Mouse (Mus musculus) kidney, adult 2 months (tissue): ENCODE measurements around the gene Gatd1. TPM values are rescaled to one million over a fixed set of nuclear protein-coding genes. Genes with fewer than 3 reads are reported as not detected.
"Not testable (repeated sequence)": the region's sequence is repeated elsewhere in the genome, so short reads cannot be mapped to it uniquely, and the experiment has no call there.

ENCODE experiments used
- DNase-seq: peaks from one replicate; pipeline ENCODE4 v3.0.0; 2021
- H3K27ac ChIP-seq: fragments of 200-500 bp; 2 replicates; pipeline ENCODE4 v1.5.1; 2012; ENCODE audit warnings: low read depth, low read length, control low read depth, inconsistent platforms; ENCODE audit not compliant: insufficient read depth
- H3K27me3 ChIP-seq: fragments of 200-500 bp; replicated peaks from 2 replicates; pipeline ENCODE4 v1.6.1; 2012; ENCODE audit warnings: mild to moderate bottlenecking, moderate library complexity, low read length, inconsistent platforms; ENCODE audit not compliant: control insufficient read depth, insufficient read depth
- H3K36me3 ChIP-seq: fragments of 200-500 bp; 2 replicates; pipeline ENCODE4 v1.6.1; 2012; ENCODE audit warnings: mild to moderate bottlenecking, moderate library complexity, low read length, inconsistent platforms; ENCODE audit not compliant: control insufficient read depth, insufficient read depth
- H3K4me1 ChIP-seq: fragments of 200-500 bp; 2 replicates; pipeline ENCODE4 v1.6.1; 2011; ENCODE audit warnings: low read length; ENCODE audit not compliant: control insufficient read depth, insufficient read depth
- H3K4me3 ChIP-seq: fragments of 200-500 bp; 2 replicates; pipeline ENCODE4 v1.5.1; 2011; ENCODE audit warnings: mild to moderate bottlenecking, low read depth, low read length, control low read depth; ENCODE audit not compliant: insufficient read depth
- CTCF ChIP-seq: fragments of 200-500 bp; conservative IDR thresholded peaks from 2 replicates; pipeline ENCODE4 v1.5.1; 2011; ENCODE audit warnings: low read depth, mild to moderate bottlenecking, control low read depth, low read length, moderate library complexity, mixed read lengths; ENCODE audit not compliant: insufficient read depth, insufficient read length
- POLR2A ChIP-seq: fragments of 200-500 bp; IDR thresholded peaks from one replicate; pipeline ENCODE4 v1.6.1; 2011; ENCODE audit warnings: low read depth, low read length, control low read depth
- WGBS: fragments of 180-500 bp; shearing (Covaris S2); methylation state at CpG from one replicate; pipeline ENCODE4 v1.1.7; 2018; 5-methylcytosine and 5-hydroxymethylcytosine counted together
- polyA plus RNA-seq: library from polyadenylated mRNA; depleted of rRNA; stranded (reverse); fragments of >200 nt; gene quantifications from 2 replicates; pipeline ENCODE4 v1.2.3, GENCODE M21; 2012

Gatd1 gene
- polyA plus RNA-seq, 1 experiment: 51.7 TPM

DNA sequence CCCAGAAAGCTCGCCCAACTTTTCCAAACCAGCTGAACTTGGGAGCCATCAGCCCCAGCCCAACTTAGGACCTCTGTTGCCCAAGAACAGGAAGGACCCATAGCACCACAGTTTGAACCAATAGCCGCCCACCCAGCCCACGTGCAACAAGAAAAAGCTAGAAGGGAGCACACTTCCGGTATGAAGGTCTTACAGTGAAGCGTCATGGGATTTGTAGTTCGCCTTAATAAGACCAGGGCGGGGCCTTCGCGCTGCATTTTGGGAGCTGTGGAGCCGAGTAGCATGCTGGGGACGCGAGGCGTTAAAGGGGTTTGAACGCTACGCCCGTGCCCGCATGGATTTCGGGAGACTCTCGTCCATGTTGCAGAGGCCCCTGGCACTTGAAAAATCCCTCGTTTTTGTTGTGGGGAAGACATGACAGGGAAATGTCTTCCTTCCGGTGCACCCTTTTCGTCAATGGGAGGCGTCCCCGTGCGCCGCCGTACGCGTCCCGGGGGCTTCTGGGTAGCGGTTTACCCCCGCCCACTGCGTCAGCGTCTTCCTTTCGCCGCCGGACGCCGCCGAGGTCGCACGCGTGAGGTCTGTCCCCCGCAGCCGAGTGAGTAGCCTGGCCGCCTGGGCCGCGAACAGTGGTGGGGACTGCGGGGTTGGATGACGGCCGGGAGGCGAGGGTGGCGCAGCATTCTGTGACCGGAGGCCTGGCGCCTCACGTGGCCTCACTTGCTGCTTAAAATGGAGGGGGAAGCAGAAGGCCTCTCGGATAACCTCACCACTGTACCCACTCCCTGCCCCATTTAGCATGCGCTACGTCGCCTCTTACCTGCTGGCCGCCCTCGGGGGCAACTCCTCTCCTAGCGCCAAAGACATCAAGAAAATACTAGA is 33.4 kb upstream of the Gatd1 start, which contains the start of gene Rplp2:
Gene Rplp2 (plus strand): TSS at position 261 of the 882 bp plus-strand sequence.
- Histone ChIP-seq H3K27ac (peak within 1 kb of the TSS; percentile 99), H3K27me3 (no peaks in the 10 kb centered on the region), H3K36me3 (peaks cover 2% of the 10 kb centered on the region; the same call in 1 of the 2 replicates), H3K4me1 (peaks cover 10% of the 10 kb centered on the region), H3K4me3 (peak within 1 kb of the TSS; percentile 78)
- DNase-seq: peak; percentile 96
- TF ChIP-seq POLR2A (peak; percentile 91), CTCF (no peak)
- WGBS: under 1% methylated on average over 63 of the region's 63 CpGs

DNA sequence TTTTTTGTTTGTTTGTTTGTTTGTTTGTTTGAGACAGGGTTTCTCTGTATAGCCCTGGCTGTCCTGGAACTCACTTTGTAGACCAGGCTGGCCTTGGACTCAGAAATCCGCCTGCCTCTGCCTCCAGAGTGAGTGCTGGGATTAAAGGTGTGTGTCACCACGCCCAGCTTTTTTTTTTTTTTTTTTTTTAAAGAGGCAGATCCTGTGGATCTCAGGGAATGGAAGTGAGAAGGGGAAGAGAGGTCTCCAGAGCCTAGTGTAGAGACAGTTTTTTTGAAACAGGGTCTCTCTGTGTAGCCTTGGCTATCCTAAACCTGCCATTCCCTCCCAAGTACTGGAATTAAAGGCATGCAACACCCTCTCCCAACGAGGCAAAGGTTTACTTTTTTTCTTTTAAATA is 32.4 kb upstream of the Gatd1 start:
- 68% methylated on average over 3 of the region's 3 CpGs for WGBS
- H3K36me3 ChIP-seq, H3K27ac ChIP-seq, DNase-seq, H3K27me3 ChIP-seq, H3K4me3 ChIP-seq: not testable (repeated sequence)
- H3K4me1 ChIP-seq: peaks cover 10% of the 10 kb centered on the region

DNA sequence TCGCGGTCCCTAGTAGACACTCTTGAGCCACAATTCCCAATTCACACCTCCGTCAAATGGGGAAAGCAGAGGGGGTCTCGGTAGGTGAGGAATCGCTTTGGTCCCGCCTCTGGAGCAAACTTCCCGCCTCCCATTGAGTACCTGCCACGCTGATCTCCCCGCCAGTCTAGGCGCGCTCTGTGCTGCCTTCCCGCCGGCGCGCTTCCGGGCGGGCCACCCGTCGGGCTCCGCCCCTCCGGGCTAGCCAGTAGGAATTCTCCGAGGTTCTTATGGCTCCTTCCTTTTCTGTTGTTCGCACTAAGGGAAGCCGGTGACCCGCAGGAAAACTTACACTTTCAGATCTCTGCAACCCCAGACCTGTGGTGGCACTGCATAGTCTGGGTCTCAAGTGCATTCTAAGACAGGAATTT is 29.9 kb upstream of the Gatd1 start, which contains the start of gene Pidd1:
Gene Pidd1 (minus strand): TSS at position 198 of the 410 bp plus-strand sequence.
- Histone ChIP-seq H3K27me3 (no peaks in the 10 kb centered on the region), H3K27ac (0 out of 2 replicates have a peak within 1 kb of the TSS, but pooled peaks have one; percentile 41), H3K4me1 (peaks cover 15% of the 10 kb centered on the region), H3K36me3 (peaks cover 2% of the 10 kb centered on the region; the same call in 1 of the 2 replicates), H3K4me3 (peak within 1 kb of the TSS; percentile 52)
- WGBS: under 1% methylated on average over 25 of the region's 25 CpGs
- DNase-seq: peak; percentile 80
- TF ChIP-seq POLR2A (no peak), CTCF (no peak)

DNA sequence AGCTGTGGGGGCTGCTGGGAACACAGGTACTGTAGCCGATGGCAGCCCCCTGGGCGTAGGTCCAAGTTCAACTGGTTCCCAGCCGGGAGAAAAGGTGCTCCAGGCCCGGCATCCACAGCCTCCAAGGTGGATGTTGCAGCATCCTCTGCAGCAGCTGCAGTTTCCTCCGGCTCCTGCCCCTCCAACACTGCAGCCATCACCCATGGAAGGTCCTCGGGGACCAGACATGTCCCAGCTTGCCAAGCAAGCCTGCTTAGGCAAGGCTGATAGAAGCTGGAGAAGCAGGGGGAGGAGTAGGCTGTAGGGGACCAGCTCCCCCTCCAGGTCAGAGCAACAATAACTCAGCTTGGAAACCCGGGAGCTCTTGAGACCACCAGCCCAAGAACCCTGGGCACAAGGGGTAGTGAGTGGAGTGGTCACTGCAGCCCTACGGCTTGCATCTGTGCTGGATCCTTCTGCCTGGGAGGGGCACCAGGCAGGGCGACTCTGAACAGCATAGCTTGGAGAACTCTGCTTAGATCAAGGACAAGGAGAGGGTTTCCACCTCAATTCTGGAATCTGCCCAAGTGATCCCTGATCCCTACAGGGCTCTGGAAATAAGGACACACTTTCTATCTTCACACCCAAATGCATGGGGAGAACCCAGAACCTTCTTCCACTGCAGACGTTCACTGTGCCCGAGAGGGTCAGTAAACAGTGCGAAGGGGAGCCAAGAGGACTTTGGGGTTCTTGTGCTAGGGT is 29.3 kb upstream of the Gatd1 start:
- no peaks in the 10 kb centered on the region for H3K27me3 ChIP-seq
- H3K36me3 ChIP-seq: no peaks in the 10 kb centered on the region
- H3K4me1 ChIP-seq: peaks cover 11% of the 10 kb centered on the region
- WGBS: 14% methylated on average over 12 of the region's 12 CpGs
- H3K27ac ChIP-seq: no peak overlapping the region
- no peak for TF ChIP-seq CTCF
- no peak for TF ChIP-seq POLR2A
- peak overlapping the region; percentile 52 for H3K4me3 ChIP-seq
- DNase-seq: peak; percentile 50

DNA sequence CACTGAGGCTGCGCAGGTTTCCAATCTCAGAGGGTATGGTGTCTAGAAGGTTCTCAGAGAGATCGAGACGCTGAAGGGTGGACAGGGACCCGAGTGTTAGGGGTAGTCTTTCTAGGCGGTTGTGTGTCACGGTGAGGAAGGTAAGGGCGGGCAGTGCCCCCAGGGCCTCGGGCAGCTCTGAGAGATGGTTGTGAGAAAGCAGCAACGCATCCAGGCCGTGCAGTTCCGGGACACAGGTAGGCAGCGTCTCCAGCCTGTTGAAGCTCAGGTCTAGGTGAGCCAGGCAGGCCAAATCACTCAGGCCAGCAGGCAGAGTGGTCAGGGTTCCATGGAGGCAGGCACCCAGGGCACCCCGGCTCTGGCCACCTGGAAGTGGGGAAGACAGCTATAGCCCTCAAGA is 28.3 kb upstream of the Gatd1 start:
- Histone ChIP-seq H3K4me3 (no peak overlapping the region), H3K36me3 (no peaks in the 10 kb centered on the region), H3K27ac (no peak overlapping the region), H3K27me3 (no peaks in the 10 kb centered on the region), H3K4me1 (peaks cover 11% of the 10 kb centered on the region)
- WGBS: 92% methylated on average over 13 of the region's 13 CpGs
- no peak for TF ChIP-seq CTCF
- no peak for DNase-seq

DNA sequence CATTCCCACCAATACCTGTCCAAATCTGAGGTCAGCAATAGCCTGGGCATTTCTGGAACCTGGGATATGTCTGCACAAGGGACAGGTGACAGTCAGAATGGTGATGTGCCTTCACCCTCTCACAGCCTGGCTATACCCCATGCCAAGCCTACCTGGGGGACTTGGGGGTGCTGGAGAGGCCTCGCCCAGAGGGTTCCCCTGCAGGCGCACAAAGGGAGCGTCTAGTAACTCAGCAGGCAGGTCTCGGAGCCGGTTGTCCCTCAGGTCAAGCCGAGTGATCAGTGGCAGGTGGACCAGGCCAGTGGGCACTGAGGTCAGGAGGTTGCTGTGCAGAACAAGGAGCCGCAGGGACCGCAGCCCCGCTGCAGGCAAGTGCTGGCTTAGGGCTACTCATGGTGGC is 27.5 kb upstream of the Gatd1 start:
- Histone ChIP-seq H3K36me3 (no peaks in the 10 kb centered on the region), H3K27me3 (no peaks in the 10 kb centered on the region), H3K4me1 (peaks cover 15% of the 10 kb centered on the region), H3K27ac (no peak overlapping the region), H3K4me3 (no peak overlapping the region)
- 95% methylated on average over 9 of the region's 9 CpGs for WGBS
- TF ChIP-seq POLR2A (no peak), CTCF (no peak)
- DNase-seq: no peak

DNA sequence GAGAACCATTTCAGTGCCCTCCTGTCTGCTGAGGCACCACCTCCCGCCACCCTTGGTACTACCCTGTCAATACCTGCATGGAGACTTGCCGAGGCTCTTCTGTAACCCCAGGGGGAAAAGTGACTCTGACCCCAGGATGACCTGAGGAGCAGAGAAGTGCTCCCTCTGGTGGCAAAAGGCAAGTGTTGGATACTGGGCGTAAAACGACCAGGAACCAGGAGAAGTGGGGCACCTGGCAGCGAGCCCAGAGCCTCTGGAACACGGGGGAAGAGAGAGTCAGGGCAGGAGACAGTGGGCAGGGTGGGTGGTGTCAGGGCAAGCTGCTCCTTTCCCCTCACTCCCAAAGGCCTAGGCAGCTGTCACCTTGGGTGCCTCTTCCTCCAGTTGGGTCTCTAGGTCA is 26.7 kb upstream of the Gatd1 start:
- Histone ChIP-seq H3K4me3 (no peak overlapping the region), H3K36me3 (no peaks in the 10 kb centered on the region), H3K27ac (no peak overlapping the region), H3K27me3 (no peaks in the 10 kb centered on the region), H3K4me1 (peaks cover 23% of the 10 kb centered on the region)
- WGBS: 23% methylated on average over 6 of the region's 6 CpGs
- TF ChIP-seq CTCF (peak; percentile 81), POLR2A (no peak)
- DNase-seq: peak; percentile 76
